ENCODE assay signal across 21 mouse cellular contexts in genomic region chr9:27126543-27126942, GRCm38 (mm10). TPM values are rescaled to one million over a fixed set of nuclear protein-coding genes. Genes with fewer than 3 reads are reported as not detected.
A peak's percentile ranks its signal among the peaks of the same experiment; 100 is the strongest.
DNase-seq lines count a peak whose midpoint lies in the region; ATAC-seq and TF ChIP-seq lines count a peak whose summit lies in the region.
"Had no signal": no experiment of that assay in that cellular context is flagged by ENCODE, and none has a peak within 500 bp of the region (broad histone marks: within the 10 kb centered on the region; RNA-seq: fewer than 3 reads in every experiment).

No protein-coding gene starts in this region.

- H3K4me3 ChIP-seq in hindbrain, postnatal 0 days (ENCODE audit: low read length), result no peak overlapping the region
- H3K4me3 ChIP-seq in hindbrain, embryonic 12.5 days, result no peak overlapping the region
- no peak overlapping the region for H3K4me3 ChIP-seq in lung, embryonic 14.5 days (ENCODE audit: low read depth, low read length)
- H3K4me3 ChIP-seq in MEL (ENCODE audit: control insufficient read depth in 1 of 2, insufficient read depth in 1 of 2, low read depth in 2 of 2, low read length in 2 of 2), result no peak overlapping the region
- H3K4me3 ChIP-seq: embryonic facial prominence, embryonic 15.5 days; forebrain, embryonic 10.5 days; heart, embryonic 13.5 days; liver, embryonic 15.5 days; midbrain, embryonic 10.5 days; myocyte had no signal

- H3K36me3 ChIP-seq in hindbrain, postnatal 0 days (ENCODE audit: insufficient read depth, low read length), result no peaks in the 10 kb centered on the region
- H3K36me3 ChIP-seq in hindbrain, embryonic 12.5 days, result 0 out of 2 replicates have a peak, but pooled peaks cover 3% of the 10 kb centered on the region
- H3K36me3 ChIP-seq in lung, embryonic 14.5 days (ENCODE audit: insufficient read depth), result no peaks in the 10 kb centered on the region
- no peaks in the 10 kb centered on the region for H3K36me3 ChIP-seq in MEL (ENCODE audit: control insufficient read depth in 1 of 2, insufficient read depth in 2 of 2, low read length in 2 of 2)
- H3K36me3 ChIP-seq: embryonic facial prominence, embryonic 15.5 days; heart, embryonic 13.5 days; liver, embryonic 15.5 days had no signal

- no peaks in the 10 kb centered on the region for H3K27me3 ChIP-seq in hindbrain, postnatal 0 days (ENCODE audit: insufficient read depth, low read length)
- no peaks in the 10 kb centered on the region for H3K27me3 ChIP-seq in hindbrain, embryonic 12.5 days
- H3K27me3 ChIP-seq in lung, embryonic 14.5 days (ENCODE audit: insufficient read depth, low read length), result no peaks in the 10 kb centered on the region
- H3K27me3 ChIP-seq in MEL (ENCODE audit: control insufficient read depth in 1 of 2, insufficient read depth in 2 of 2, low read length in 2 of 2), result no peaks in the 10 kb centered on the region
- H3K27me3 ChIP-seq: embryonic facial prominence, embryonic 15.5 days; heart, embryonic 13.5 days; liver, embryonic 15.5 days had no signal

- H3K4me2 ChIP-seq in hindbrain, postnatal 0 days (ENCODE audit: low read depth, low read length), result no peak overlapping the region
- no peak overlapping the region for H3K4me2 ChIP-seq in hindbrain, embryonic 12.5 days (replicated peaks)
- no peak overlapping the region for H3K4me2 ChIP-seq in lung, embryonic 14.5 days
- H3K4me2 ChIP-seq: embryonic facial prominence, embryonic 15.5 days; heart, embryonic 13.5 days; liver, embryonic 15.5 days had no signal

- H3K9me3 ChIP-seq in hindbrain, postnatal 0 days (ENCODE audit: low read length), result no peaks in the 10 kb centered on the region
- no peaks in the 10 kb centered on the region for H3K9me3 ChIP-seq in hindbrain, embryonic 12.5 days (replicated peaks)
- no peaks in the 10 kb centered on the region for H3K9me3 ChIP-seq in lung, embryonic 14.5 days (ENCODE audit: low read depth, low read length)
- no peaks in the 10 kb centered on the region for H3K9me3 ChIP-seq in MEL (replicated peaks; ENCODE audit: insufficient read depth, low read length)
- H3K9me3 ChIP-seq: embryonic facial prominence, embryonic 15.5 days; heart, embryonic 13.5 days; liver, embryonic 15.5 days; midbrain, embryonic 10.5 days had no signal

- no peak for ATAC-seq in hindbrain, postnatal 0 days
- no peak for ATAC-seq in hindbrain, embryonic 12.5 days (ENCODE audit: low FRiP score)
- no peak for ATAC-seq in lung, embryonic 14.5 days (ENCODE audit: insufficient read depth)
- ATAC-seq: activated CD4-positive, CD25-positive, alpha-beta regulatory T cell, adult 4 months had no signal

- no peak overlapping the region for H3K9ac ChIP-seq in hindbrain, postnatal 0 days (replicated peaks; ENCODE audit: low read length)
- H3K9ac ChIP-seq in hindbrain, embryonic 12.5 days, result no peak overlapping the region
- no peak overlapping the region for H3K9ac ChIP-seq in lung, embryonic 14.5 days
- H3K9ac ChIP-seq in MEL (ENCODE audit: control insufficient read depth, low read depth, low read length, poor library complexity, severe bottlenecking), result no peak overlapping the region
- H3K9ac ChIP-seq: embryonic facial prominence, embryonic 15.5 days; heart, embryonic 13.5 days; liver, embryonic 15.5 days had no signal

- TF ChIP-seq CTCF in hindbrain, postnatal 0 days (IDR thresholded peaks at IDR 0.05; ENCODE audit: low read depth), result peak; percentile 43
- peak; percentile 26; the same call in 1 of the 2 replicates for TF ChIP-seq CTCF in lung, embryonic 14.5 days (IDR thresholded peaks at IDR 0.05; ENCODE audit: low read depth)
- TF ChIP-seq CTCF in MEL (IDR thresholded peaks at IDR 0.05 in 2 of 3, conservative IDR thresholded peaks at IDR 0.05 in 1 of 3; ENCODE audit: control insufficient read depth in 1 of 3, insufficient read depth in 1 of 3, low read depth in 2 of 3, low read length in 3 of 3, poor library complexity in 1 of 3, severe bottlenecking in 1 of 3), result peak in 1 of 3 experiments; percentile 28; a peak in 2 of 6 replicates

- WGBS in hindbrain, postnatal 0 days, result 89% methylated on average over 6 of the region's 6 CpGs
- whole genome bisulfite sequencing in hindbrain, embryonic 12.5 days, result 91% methylated on average over 6 of the region's 6 CpGs
- 87% methylated on average over 6 of the region's 6 CpGs for WGBS in lung, embryonic 14.5 days

- no peak for TF ChIP-seq EP300 in MEL (IDR thresholded peaks at IDR 0.05; ENCODE audit: low read depth in 1 of 2, low read length in 2 of 2)

- no peak overlapping the region for H3K27ac ChIP-seq in hindbrain, postnatal 0 days
- no peak overlapping the region for H3K27ac ChIP-seq in hindbrain, embryonic 12.5 days
- no peak overlapping the region for H3K27ac ChIP-seq in lung, embryonic 14.5 days (ENCODE audit: low read depth)
- no peak overlapping the region for H3K27ac ChIP-seq in MEL (ENCODE audit: control insufficient read depth, low read depth, low read length)
- H3K27ac ChIP-seq: embryonic facial prominence, embryonic 15.5 days; heart, embryonic 13.5 days; liver, embryonic 15.5 days; midbrain, embryonic 10.5 days had no signal

- TF ChIP-seq POLR2A in MEL (IDR thresholded peaks at IDR 0.05; ENCODE audit: control insufficient read depth in 1 of 2, insufficient read depth in 1 of 2, low read depth in 1 of 2, low read length in 2 of 2, poor library complexity in 1 of 2), result no peak

- peak; percentile 23 for TF ChIP-seq RAD21 in MEL (IDR thresholded peaks at IDR 0.05; ENCODE audit: low read depth, low read length)

- no peaks in the 10 kb centered on the region for H3K79me2 ChIP-seq in MEL (ENCODE audit: control insufficient read depth, insufficient read depth, low read length, poor library complexity)

- 0 out of 2 replicates have a peak, but pooled peaks cover 11% of the 10 kb centered on the region for H3K4me1 ChIP-seq in hindbrain, postnatal 0 days (ENCODE audit: insufficient read depth, low read length)
- H3K4me1 ChIP-seq in hindbrain, embryonic 12.5 days, result peaks cover 23% of the 10 kb centered on the region
- H3K4me1 ChIP-seq in lung, embryonic 14.5 days (ENCODE audit: insufficient read depth), result no peaks in the 10 kb centered on the region
- H3K4me1 ChIP-seq in MEL (ENCODE audit: control insufficient read depth in 1 of 2, insufficient read depth in 2 of 2, low read length in 2 of 2), result no peaks in the 10 kb centered on the region
- H3K4me1 ChIP-seq: embryonic facial prominence, embryonic 15.5 days; liver, embryonic 15.5 days had no signal

- DNase-seq in hindbrain, postnatal 0 days (ENCODE audit: low spot score), result peak; percentile 17
- no peak for DNase-seq in lung, embryonic 14.5 days
- DNase-seq in lung, postnatal 10 days, result no peak
- DNase-seq in A20 (ENCODE audit: low read depth, low spot score) (peak; percentile 25), MEL (ENCODE audit: low read depth, low spot score) (no peak)
- DNase-seq in cerebellum, adult 11-12 months, result no peak
- no peak for DNase-seq in urinary bladder, postnatal 14 days (ENCODE audit: low spot score)
- DNase-seq: adrenal gland, postnatal 25 days; cerebellum, postnatal 10 days; gastrocnemius, postnatal 25 days; heart, postnatal 4 days; kidney, adult 9 months; lung, postnatal 4 days had no signal

TF ChIP-seq in MEL, 35 proteins besides CTCF, POLR2A, EP300 and RAD21:
- peak; percentile 22; the same call in 1 of the 2 replicates for TF ChIP-seq SMC3 (IDR thresholded peaks at IDR 0.05; ENCODE audit: low read depth, low read length)
- no peak for TF ChIP-seq ETS1 (IDR thresholded peaks at IDR 0.05; ENCODE audit: low read depth, low read length)

RNA-seq across cellular contexts. Expression of gene Jam3, which starts 28.7 kb away (rescaled TPM):
- total RNA-seq in hindbrain, postnatal 0 days (2014; rRNA removed), result 33.8 and 37.6 TPM in 2 replicates
- 28.9 and 32.6 TPM in 2 replicates for polyA plus RNA-seq in hindbrain, postnatal 0 days (2015; fragmentation: Nextera tagmentation; extraction: Ambion mirVana)
- 131 and 133 TPM in 2 replicates for polyA plus RNA-seq in hindbrain, embryonic 12.5 days (2016; fragmentation: Nextera tagmentation; extraction: Ambion mirVana)
- 68.9 and 70.4 TPM in 2 replicates for polyA plus RNA-seq in lung, embryonic 14.5 days (2014; fragmentation: Nextera tagmentation; extraction: Ambion mirVana)
- not detected in 2 replicates for total RNA-seq in MEL (2012; rRNA removed)
- under 1 TPM in 1 of 2 experiments, not detected in 1; 0.43 TPM for polyA plus RNA-seq in MEL (2012; ENCODE audit: insufficient read depth in 1 of 2, insufficient read length in 2 of 2, low read depth in 1 of 2, low replicate concordance in 2 of 2, missing spikeins in 1 of 2)

Comparison
In these comparisons a context has a peak if more than half of its experiments do, and no peak if none do; other contexts are left out.
1. DNase-seq: peak in hindbrain, postnatal 0 days (single experiment) and A20 (single experiment); none in lung, embryonic 14.5 days (single experiment), lung, postnatal 10 days (single experiment), MEL (single experiment), cerebellum, adult 11-12 months (single experiment) and urinary bladder, postnatal 14 days (single experiment).
2. RNA of gene Jam3, which starts 28.7 kb away (polyA plus RNA-seq): 131 to 133 TPM in hindbrain, embryonic 12.5 days, 68.9 to 70.4 TPM in lung, embryonic 14.5 days and 28.9 to 32.6 TPM in hindbrain, postnatal 0 days; 0.43 TPM in MEL; every median in the first group is over 10 times any median in the second.